Mouse (Mus musculus): Measurements from ENCODE around the gene Bnipl. TPM values are rescaled to one million over a fixed set of nuclear protein-coding genes. Genes with fewer than 3 reads are reported as not detected.
A peak's percentile ranks its signal among the peaks of the same experiment; 100 is the strongest.

Gene Bnipl
- total RNA-seq, 4 experiments from 2014 or later = 0.75 TPM; not detected in 3

DNA sequence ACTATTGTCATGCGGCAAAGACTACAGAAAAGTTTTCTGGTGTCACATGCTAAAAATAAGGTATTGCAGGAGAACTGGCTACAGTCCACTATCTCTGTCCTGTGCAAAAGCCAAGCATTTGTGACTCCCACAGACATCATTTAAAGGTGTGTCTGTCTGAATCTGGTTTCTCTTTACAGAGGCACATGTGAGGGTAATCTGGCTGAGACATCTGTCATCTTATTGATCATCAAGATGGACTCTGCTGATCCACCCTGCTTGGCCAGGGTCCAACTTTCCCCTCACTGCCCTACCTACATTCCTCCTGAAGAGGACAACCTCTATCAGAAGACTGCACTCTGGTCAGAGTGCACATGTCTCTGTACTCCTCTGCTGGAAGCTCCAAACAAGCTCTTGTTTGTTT lies 26.2 kb upstream of the Bnipl start:
- no peak for DNase-seq

DNA sequence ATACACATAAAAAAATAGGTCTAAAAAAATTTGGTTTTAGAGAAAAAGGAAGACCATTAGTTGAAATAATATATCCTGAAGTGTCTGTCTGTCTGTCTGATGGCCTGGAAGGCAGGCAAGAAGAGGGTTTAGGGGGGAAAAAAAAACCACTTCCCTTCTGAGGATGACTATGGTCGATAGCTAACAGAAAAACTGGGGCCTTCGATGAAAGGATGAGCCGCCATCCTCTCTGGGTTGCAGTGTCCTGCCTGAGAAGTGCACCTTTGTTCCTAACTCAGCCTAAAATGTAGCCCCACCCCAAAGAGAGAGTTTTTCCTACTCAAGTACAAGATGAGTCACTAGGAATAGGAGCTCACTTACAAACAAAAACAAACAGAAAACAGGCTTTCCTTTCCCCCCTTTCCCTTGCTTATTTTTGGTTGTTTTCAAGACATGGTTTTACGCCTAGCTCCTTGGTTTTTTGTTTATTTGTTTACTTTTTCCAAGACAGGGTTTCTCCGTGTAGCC lies 25.5 kb upstream of the Bnipl start:
- DNase-seq = no peak

DNA sequence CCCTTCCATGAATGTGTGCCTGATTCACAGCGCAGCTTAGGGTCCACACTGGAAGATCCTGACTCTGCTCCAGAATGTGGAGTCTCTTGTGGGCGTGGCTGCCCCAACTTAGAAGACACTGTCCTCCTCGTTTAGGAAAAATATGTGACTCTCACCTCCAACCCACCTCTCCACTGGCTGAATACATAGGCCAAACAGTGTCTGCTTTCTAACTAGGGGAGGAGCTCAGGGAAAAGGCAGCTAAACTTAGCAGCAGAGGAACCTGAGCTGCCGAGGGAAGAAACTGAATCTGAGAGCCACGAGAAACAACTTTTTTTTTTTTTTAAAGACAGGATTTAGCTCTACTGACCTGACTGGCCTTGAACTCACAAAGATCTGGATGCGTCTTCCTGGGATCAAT lies 24.2 kb upstream of the Bnipl start:
- no peak for DNase-seq

DNA sequence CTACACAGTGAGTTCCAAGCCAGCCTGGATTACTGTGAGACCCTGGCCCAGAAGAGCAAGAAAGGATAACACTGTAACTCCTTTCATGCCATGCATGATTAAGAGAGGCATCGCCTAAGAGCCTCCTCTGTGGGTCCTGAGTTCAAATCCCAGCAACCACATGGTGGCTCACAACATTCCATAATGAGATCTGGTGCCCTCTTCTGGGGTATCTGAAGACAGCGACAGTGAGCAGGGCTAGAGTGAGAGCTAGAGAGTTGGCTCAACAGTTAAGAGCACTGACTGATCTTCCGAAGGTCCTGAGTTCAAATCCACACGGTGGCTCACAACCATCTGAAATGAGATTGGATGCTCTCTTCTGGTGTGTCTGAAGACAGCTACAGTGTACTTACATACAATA lies 23.5 kb upstream of the Bnipl start:
- DNase-seq = no peak

DNA sequence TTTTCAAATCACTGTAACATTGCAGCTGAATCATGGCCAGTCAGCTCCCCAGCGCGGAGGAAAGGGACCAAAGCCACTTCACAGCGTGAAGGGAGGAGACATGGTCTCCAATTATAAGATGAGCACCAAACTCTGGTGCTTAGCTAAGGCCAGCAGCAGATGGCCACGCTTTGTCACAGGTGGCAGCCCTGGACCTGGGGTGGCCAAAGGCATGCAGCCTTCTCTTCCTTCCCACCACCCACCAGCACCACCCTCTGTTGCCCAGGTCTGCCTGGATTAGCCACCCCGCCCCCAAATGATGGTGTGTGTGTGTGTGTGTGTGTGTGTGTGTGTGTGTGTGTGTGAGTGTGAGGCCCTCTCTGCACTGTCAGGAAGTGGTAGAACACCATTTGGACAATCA lies 22.5 kb upstream of the Bnipl start:
- no peak for DNase-seq

DNA sequence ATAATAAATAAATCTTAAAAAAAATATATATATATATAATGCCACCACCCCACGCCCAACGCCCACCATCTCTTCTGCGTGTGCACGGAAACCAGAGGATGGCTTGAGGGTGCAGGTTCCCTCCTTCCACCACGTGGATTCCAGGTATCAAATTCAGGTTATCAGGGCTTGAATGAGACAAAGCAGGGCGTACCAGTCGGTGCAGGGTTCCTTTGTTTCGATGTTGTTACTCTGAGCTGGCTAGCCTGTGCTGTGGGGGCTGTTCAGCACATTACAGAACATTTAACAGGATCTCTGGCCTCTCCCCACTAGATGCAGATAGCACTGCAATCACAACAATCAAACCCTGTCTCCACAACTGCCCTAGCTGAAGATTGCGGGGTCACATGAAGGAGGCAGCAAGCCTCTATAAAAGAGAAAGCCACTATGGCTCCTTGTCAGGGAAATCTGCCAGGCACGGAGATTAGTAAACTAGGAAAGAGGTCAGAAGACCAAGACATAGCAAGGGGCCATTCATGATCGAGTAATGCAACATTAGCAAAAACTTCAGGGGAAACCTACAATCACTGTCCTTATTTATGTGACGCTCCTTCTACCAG lies 19.9 kb upstream of the Bnipl start:
- DNase-seq = no peak

DNA sequence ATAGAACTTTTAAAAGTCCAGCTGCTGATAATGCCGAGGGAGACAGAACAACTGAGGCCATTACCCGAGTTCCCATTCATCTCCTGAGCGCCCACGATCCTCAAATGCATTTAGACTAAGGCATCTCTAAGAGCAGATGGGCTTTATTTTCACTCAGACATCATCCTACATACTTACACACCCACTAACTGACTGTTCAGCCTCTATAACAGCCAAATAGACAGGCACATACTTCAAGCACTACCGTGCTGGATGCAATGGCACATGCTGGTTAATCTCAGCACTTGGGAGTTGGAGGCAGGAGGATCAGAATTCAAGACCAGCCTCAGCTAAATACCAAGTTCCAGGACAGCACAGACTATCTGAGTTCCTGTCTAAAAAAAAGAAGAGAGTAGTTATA lies 18.8 kb upstream of the Bnipl start:
- DNase-seq = no peak

DNA sequence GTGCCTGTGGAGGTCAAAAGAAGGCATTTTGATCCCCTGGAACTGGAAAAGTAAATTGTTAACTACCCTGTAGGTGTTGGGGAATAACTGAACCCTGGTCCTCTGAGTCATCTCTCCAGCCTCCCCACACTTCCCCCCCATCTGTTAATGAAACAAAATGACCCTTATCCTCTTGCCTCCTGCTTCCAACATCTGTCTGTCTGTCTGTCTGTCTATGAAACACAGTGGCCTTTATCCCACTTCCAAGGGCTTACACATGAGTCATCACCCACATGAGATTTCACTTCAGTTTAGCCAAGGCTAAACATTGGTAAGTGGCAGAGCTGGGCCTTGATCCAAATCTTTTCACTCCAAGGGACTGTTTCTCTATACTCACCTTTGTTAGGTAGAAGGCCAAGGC lies 16.9 kb upstream of the Bnipl start:
- peak; percentile 61 for DNase-seq

DNA sequence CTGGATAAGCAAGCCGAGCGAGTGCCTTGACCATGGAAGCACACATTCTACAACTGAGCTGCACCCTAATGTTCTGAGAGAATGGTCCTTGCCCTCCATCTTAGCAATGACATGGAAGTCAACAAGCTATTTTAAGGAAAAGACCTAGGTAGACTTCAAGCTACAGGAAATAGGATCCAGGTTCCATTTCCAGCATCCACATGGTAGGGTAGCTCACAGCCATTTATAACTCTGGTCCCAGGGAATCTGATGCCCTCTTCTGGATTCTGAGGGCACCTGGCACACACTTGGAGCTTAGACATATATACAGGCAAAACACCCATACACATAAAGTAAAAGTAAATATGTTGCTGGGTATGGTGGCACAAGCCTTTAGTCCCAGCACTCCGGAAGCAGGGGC lies 15.1 kb upstream of the Bnipl start:
- DNase-seq = no peak

DNA sequence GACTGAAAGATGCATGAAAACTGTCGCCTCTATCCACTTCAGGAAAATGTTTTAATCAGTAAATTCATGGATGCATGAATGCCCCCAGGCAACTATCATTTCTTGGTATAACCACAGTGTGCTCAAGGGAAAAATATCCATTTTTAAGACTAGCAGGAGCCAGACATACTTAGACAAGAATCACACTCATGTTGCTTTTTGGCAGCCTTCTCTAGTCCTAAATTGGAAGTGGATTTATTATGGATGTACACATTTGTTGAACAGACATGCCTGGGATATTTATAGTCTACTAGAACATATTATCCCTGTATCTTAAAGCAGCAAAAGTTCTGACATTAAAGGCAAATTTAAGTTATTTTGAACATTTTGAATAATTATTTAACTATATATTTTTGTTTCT lies 13.7 kb upstream of the Bnipl start:
- DNase-seq = no peak

DNA sequence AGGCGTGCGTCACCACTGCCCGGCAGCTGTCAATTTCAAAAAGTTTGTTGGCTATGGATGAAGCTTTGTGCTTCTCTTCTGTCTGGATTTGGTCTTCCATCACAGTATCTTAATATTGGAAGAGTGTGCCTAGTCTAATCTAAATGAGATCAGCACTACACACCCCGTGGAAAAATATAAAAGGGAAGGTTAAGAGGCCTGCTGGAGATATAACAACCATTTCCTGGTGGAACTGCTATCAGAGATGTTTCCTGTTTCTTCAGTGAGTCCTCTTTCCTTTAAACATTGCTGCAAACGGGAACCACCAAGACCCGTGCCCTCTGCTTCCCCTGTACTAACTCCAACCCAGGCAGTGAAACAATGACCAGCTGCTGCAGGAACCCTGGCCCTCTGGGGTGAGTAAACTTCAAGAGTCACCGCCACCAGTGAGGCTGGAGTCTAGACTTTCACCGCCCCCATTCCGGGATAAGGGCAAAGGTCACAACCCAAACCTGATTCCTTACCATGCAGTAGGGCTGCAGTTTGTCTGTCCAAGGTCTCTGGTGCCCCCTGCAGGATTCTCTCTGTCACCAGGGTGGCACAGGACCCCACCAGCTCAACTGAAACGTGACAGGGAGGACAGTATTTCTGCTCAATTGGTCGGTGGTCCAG lies 12.2 kb upstream of the Bnipl start:
- DNase-seq = peak; percentile 50

DNA sequence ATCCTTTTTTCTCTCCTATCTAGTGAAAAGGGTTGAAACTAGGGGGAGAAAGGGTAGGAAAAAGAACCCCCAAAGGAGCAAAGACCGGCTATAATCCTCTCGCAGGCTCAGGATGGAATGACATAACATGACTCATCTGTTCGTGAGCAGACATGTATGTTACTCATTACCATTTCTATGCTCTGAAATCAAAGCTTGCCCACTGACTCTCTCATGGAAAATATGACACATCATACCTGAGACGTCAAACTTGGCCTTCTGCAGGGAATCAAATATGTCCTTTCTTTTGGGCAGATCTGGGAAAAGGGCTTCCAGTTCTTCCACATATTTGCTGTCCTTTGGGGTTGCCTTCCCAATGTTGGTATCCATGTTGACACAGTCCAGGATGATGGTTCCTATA lies 11.0 kb upstream of the Bnipl start:
- DNase-seq = no peak

DNA sequence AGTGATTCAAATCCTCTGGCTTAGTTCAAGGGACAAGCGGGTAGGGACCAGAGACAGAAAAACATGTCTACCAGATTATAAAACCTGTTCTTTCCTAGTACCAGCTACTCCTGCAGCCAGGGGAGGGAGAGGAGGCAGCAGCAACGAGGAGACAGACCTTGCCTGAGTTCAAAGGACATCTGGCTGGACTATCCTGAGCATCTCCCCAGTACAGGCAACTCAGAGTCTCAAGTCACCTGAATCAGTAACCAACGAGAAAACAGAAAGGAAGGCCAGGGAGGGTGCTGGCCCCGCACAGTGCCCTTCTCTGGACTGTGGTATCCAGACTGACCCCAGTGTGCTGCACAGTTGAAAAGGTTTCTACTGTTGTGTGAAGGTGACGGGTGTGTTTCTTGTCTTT lies 5.9 kb upstream of the Bnipl start:
- no peak for DNase-seq

DNA sequence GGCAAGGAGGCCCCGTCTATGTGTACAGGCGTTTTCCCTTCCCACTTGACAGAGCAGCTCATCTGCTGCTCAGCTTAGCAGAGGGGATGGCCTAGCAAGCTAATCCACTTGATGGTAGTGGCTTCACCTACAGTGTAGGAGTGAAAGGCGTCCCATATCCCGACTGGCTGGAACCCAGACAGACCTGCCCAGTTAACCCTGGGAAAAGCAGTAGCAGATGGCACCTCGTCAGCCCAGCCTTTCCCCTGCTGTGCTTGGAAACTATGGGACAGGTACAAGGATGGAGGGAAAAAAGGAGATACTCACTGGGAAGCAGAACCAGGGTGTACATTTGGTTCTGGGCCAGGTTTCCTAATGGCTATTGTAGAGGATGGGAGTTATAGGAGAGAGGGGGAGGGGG lies 632 bp downstream of the Bnipl start:
- no peak for DNase-seq

DNA sequence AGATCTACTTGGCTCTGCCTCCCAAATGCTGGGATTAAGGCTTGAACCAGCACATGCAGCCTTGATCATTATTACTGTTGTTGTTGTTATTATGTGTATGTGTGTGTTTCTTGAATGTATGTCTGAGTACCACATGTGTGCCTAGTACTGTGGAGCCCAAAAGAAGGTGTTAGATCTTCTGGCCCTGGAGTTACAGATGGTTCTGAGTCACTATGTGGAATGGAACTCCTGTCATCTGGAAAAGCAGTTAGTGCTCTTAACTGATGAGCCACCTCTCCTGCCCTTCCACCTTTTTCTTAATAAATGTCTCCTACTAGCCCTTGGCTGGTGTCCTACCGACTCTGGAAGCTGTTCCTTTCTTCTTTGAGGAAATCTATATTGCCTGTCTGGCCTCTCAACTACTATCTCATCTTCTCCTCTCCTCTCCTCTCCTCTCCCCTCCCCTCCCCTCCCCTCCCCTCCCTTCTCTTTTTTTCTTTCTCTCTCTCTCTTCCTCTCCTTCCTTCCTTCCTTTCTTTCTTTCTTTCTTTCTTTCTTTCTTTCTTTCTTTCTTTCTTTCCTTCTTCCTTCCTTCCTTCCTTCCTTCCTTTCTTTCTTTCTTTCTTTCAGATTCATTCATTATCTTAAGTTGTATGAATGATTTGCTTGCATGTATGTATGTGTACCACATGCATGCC lies 3.2 kb downstream of the Bnipl start:
- no peak for DNase-seq

DNA sequence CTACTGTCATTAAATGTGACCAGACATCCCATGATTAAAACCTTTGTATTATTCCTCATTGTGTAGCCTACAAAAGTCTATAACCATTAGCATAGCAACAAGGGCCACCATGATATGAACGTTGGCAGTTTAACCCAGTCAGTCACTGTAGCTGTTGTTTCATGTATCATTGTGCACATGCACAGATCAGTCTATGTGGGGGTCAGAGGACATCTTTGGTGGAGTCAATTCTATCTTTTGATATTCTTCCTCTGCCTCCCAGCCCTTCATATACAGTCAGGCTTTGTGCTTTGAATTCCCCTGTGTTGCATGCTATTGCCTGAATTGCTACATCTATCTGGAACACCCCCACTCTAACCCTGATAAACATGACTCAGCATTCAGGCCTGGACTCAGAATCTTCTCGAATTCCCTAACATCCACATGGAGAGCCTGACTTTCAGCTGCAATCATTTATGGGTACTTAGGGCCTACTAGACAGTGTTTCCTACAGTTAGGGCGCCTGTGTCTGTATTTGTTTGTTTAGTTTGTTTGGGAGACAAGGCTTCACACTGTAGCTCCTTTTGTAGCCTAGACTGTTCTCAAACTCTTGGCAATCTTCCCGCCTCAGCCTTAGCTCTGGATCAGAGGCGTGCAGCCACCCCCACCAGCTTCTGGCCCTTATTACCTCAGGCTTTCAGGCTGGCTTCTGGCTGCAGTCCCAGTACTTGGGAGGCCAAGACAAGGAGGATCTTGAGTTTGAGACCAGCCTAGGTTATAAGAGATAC lies 4.3 kb downstream of the Bnipl start:
- peak; percentile 47 for DNase-seq

DNA sequence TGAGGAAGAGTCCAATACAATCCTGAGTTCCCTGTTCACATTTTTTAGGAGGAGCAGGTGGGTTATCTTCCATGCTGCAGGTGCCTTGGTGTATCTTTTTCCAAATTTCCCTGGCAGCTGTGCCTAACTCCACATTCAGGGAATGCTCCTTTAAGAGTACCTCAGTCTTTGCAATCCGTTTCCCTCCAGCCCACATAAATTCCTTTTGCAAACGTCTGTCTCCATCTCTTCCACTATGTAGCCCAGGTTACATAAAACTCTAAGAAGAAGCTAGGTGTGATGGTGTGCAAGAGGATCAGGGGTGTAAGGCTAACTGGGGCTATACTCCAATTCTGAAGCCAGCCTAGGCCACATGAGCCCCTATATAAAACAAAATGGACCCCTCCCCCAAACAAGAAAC lies 7.9 kb downstream of the Bnipl start:
- no peak for DNase-seq

DNA sequence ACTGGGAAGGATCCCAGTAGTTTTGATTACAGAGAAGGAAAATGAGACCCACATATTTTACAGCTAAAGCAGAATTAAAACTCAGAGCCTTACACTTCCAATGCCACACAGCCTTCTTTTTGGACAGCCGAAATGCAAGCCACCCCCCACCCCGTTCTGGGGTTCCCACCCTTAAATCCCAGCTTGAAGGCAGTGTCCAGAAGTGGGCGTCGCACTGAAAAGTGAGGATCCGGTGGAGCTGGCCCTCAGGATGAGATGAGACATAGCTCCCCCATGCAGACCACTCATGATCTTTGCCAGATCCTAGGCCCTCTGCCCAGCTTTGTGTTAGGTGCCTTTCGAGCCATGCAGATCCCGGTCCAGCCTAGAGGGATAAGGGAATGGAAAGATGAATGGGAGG lies 9.5 kb downstream of the Bnipl start, which contains the start of gene Gm128:
TSS of gene Gm128 (minus strand) at position 101 of the 400 bp plus-strand sequence.
- DNase-seq = no peak

DNA sequence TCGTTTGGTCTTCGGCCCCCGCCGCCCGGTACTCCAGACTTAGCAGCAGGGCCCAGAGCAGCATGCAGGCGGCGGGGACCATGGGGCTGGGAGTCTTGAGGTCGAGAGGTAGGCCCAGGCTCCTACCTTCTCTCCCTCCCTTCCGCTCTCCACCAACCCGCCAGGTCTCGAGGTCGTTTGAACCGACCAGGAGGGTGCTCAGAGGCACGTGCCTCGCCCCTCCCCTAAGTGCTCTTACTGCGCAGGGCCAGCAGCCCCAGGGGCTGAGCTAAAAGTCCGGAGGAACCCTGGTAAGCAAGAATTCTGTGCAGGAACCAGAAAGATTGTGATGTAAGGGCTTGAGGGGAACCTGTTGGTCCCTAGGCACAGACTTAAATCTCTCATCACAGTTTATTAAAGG lies 10.1 kb downstream of the Bnipl start:
- DNase-seq = no peak

DNA sequence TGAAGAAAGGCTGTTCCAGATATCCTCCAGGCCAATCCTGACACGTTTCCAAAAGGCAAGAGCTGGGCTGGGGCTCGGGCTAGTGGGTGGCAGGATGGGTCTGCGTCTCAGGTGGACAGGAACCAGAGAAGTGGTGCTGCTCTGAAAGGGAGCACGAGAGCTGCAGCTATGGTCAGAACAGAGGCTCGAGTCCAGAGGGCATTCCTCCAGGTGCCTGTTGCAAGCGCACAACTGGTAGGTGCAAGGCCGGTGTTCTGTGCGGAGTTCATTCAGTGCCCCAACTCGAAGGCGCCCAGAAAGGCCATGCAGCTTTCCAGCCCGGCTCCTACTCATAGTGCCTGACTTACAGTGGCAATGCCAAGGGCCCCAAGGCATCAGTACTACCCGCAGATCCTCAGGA lies 11.0 kb downstream of the Bnipl start:
- DNase-seq = no peak

DNA sequence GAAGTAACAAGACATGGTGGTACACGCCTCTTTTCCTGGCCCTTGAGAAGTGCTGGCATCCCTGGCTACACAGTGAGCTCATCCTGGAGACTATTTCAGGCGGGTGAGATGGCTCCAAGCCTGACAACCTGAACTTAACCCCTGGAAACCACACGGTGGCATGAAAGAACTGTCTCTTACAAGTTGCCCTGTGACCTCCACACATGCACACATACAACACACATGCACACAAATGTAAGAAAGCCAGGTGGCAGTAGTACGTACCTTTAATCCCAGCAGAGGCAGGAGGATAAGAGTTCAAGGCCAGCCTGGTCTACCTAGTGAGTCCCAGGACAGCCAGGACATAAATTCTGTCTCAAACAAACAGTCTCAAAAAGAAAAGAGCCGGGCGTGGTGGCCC lies 12.0 kb downstream of the Bnipl start:
- no peak for DNase-seq

DNA sequence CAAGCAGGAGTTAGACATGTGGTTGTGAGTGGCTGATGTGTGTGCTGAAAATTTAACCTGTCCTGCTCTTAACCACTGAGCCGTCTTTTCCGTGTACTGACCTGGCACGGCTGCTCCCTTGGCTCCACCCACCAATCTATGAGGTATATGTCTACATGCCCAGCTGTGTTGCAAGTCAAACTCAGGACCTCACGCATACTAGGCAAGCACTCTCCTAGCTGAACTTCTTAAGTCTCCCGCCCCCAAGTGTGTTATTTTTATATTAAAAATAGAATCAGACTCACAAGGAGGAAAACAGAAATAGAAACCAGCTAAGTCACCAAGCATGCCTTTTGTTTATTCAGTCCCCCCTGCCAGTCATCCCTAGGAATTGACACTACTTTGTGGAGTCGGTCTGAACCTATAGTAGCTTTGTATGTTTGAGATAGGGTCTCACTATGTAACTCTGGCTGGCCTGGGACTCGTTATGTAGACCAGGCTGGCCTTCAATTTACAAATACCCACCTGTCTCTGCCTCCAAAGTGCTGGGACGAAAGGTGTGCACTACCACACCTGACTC lies 13.4 kb downstream of the Bnipl start:
- DNase-seq = no peak
